13 mouse cellular contexts compared by ENCODE assay signal in genomic region chr4:141901711-141902478, GRCm38 (mm10). TPM values are rescaled to one million over a fixed set of nuclear protein-coding genes. Genes with fewer than 3 reads are reported as not detected.
DNase-seq lines count a peak whose midpoint lies in the region; ATAC-seq lines count a peak whose summit lies in the region.
"Had no signal": no experiment of that assay in that cellular context is flagged by ENCODE, and none has a peak within 500 bp of the region (broad histone marks: within the 10 kb centered on the region; RNA-seq: fewer than 3 reads in every experiment).

No protein-coding gene starts in this region.

- H3K4me1 ChIP-seq in limb, embryonic 13.5 days: peaks cover 25% of the 10 kb centered on the region
- peaks cover 23% of the 10 kb centered on the region for H3K4me1 ChIP-seq in limb, embryonic 10.5 days
- H3K4me1 ChIP-seq in forebrain, embryonic 14.5 days (ENCODE audit: control insufficient read depth, insufficient read depth, low read length): peaks cover 53% of the 10 kb centered on the region
- H3K4me1 ChIP-seq in midbrain, embryonic 10.5 days: peaks cover 76% of the 10 kb centered on the region

- no peaks in the 10 kb centered on the region for H3K9me3 ChIP-seq in limb, embryonic 13.5 days
- H3K9me3 ChIP-seq in limb, embryonic 10.5 days (replicated peaks): no peaks in the 10 kb centered on the region
- H3K9me3 ChIP-seq in forebrain, embryonic 14.5 days (replicated peaks; ENCODE audit: control insufficient read depth, low read length): no peaks in the 10 kb centered on the region
- H3K9me3 ChIP-seq in midbrain, embryonic 10.5 days (replicated peaks): no peaks in the 10 kb centered on the region
- H3K9me3 ChIP-seq: embryonic facial prominence, embryonic 12.5 days; lung, embryonic 15.5 days had no signal

- no peak overlapping the region for H3K27ac ChIP-seq in limb, embryonic 13.5 days
- no peak overlapping the region for H3K27ac ChIP-seq in limb, embryonic 10.5 days
- peak overlapping the region; percentile 87 for H3K27ac ChIP-seq in forebrain, embryonic 14.5 days (ENCODE audit: low read depth, low read length)
- peak overlapping the region; percentile 97 for H3K27ac ChIP-seq in midbrain, embryonic 10.5 days (replicated peaks)
- H3K27ac ChIP-seq: embryonic facial prominence, embryonic 12.5 days; gastrocnemius, adult 2 months; lung, embryonic 15.5 days had no signal

- H3K9ac ChIP-seq in limb, embryonic 13.5 days: no peak overlapping the region
- peak overlapping the region; percentile 46 for H3K9ac ChIP-seq in forebrain, embryonic 14.5 days (ENCODE audit: low read length)
- H3K9ac ChIP-seq: embryonic facial prominence, embryonic 12.5 days; lung, embryonic 15.5 days had no signal

- no peak for DNase-seq in limb, embryonic 10.5 days (ENCODE audit: low spot score)
- peak; percentile 86 for DNase-seq in forebrain, embryonic 14.5 days (ENCODE audit: low spot score)
- peak; percentile 82 for DNase-seq in midbrain, embryonic 10.5 days (ENCODE audit: low spot score)
- DNase-seq in ovary, adult 18-20 months (ENCODE audit: low spot score): no peak
- DNase-seq in thymus, postnatal 4 days: no peak
- DNase-seq: gastrocnemius, adult 2 months had no signal

- H3K36me3 ChIP-seq in limb, embryonic 13.5 days: no peaks in the 10 kb centered on the region
- H3K36me3 ChIP-seq in limb, embryonic 10.5 days: no peaks in the 10 kb centered on the region
- no peaks in the 10 kb centered on the region for H3K36me3 ChIP-seq in forebrain, embryonic 14.5 days (ENCODE audit: control insufficient read depth, insufficient read depth, low read length)
- no peaks in the 10 kb centered on the region for H3K36me3 ChIP-seq in midbrain, embryonic 10.5 days
- H3K36me3 ChIP-seq: embryonic facial prominence, embryonic 12.5 days; lung, embryonic 15.5 days had no signal

- 0 out of 2 replicates have a peak, but pooled peaks have one; percentile 30 for ATAC-seq in limb, embryonic 13.5 days (ENCODE audit: low FRiP score, low read depth)
- ATAC-seq in forebrain, embryonic 14.5 days: peak; percentile 78
- no peak for ATAC-seq in megakaryocyte-erythroid progenitor cell, adult 5-6 weeks (replicated peaks; ENCODE audit: low FRiP score, low TSS enrichment, poor library complexity, severe bottlenecking)

- H3K4me2 ChIP-seq in limb, embryonic 13.5 days (replicated peaks): no peak overlapping the region
- H3K4me2 ChIP-seq in forebrain, embryonic 14.5 days (ENCODE audit: low read length): peak overlapping the region; percentile 34
- H3K4me2 ChIP-seq: embryonic facial prominence, embryonic 12.5 days; lung, embryonic 15.5 days had no signal

- H3K4me3 ChIP-seq in limb, embryonic 13.5 days: no peak overlapping the region
- H3K4me3 ChIP-seq in limb, embryonic 10.5 days: no peak overlapping the region
- no peak overlapping the region for H3K4me3 ChIP-seq in forebrain, embryonic 14.5 days (ENCODE audit: low read depth, low read length)
- H3K4me3 ChIP-seq in midbrain, embryonic 10.5 days: peak overlapping the region; percentile 34
- H3K4me3 ChIP-seq: embryonic facial prominence, embryonic 12.5 days; gastrocnemius, adult 2 months; lung, embryonic 15.5 days had no signal

- no peaks in the 10 kb centered on the region for H3K27me3 ChIP-seq in limb, embryonic 13.5 days
- peaks cover 17% of the 10 kb centered on the region; the same call in 1 of the 2 replicates for H3K27me3 ChIP-seq in limb, embryonic 10.5 days (ENCODE audit: low read depth, poor library complexity, severe bottlenecking)
- H3K27me3 ChIP-seq in forebrain, embryonic 14.5 days (replicated peaks; ENCODE audit: control insufficient read depth, insufficient read depth, low read length): no peaks in the 10 kb centered on the region
- H3K27me3 ChIP-seq in midbrain, embryonic 10.5 days (ENCODE audit: low read depth, poor library complexity, severe bottlenecking): no peaks in the 10 kb centered on the region; the same call in 1 of the 2 replicates
- H3K27me3 ChIP-seq: embryonic facial prominence, embryonic 12.5 days; lung, embryonic 15.5 days had no signal

- 62% methylated on average over 17 of the region's 17 CpGs for WGBS in limb, embryonic 13.5 days
- 65% methylated on average over 17 of the region's 17 CpGs for WGBS in limb, embryonic 10.5 days
- WGBS in forebrain, embryonic 14.5 days: 8% methylated on average over 17 of the region's 17 CpGs
- 28% methylated on average over 17 of the region's 17 CpGs for WGBS in midbrain, embryonic 10.5 days

RNA-seq across cellular contexts. Expression of gene Efhd2, which starts 27.2 kb away (rescaled TPM):
- polyA plus RNA-seq in limb, embryonic 13.5 days (2015; fragmentation: Nextera tagmentation; extraction: Ambion mirVana): 56.9 and 58.7 TPM in 2 replicates
- polyA plus RNA-seq in limb, embryonic 10.5 days (2016; fragmentation: Nextera tagmentation; extraction: Ambion mirVana): 33.7 and 35.1 TPM in 2 replicates
- polyA plus RNA-seq in forebrain, embryonic 14.5 days (2014; fragmentation: Nextera tagmentation; extraction: Ambion mirVana): 44.0 and 49.3 TPM in 2 replicates
- 50.1 and 69.2 TPM in 2 replicates for polyA plus RNA-seq in midbrain, embryonic 10.5 days (2016; fragmentation: Nextera tagmentation; extraction: Ambion mirVana)
- total RNA-seq in megakaryocyte-erythroid progenitor cell, adult 5-6 weeks (2014; fragmentation: Nextera tagmentation): 22.7 and 43.7 TPM in 2 replicates
- total RNA-seq in megakaryocyte-erythroid progenitor cell, adult 5-6 weeks (2017): 31.2 and 36.4 TPM in 2 replicates

RNA-seq across cellular contexts. Expression of gene Ctrc, which starts 55.7 kb away (rescaled TPM):
- polyA plus RNA-seq in limb, embryonic 13.5 days (2015; fragmentation: Nextera tagmentation; extraction: Ambion mirVana): not detected in 2 replicates
- polyA plus RNA-seq in limb, embryonic 10.5 days (2016; fragmentation: Nextera tagmentation; extraction: Ambion mirVana): not detected in 2 replicates
- polyA plus RNA-seq in forebrain, embryonic 14.5 days (2014; fragmentation: Nextera tagmentation; extraction: Ambion mirVana): not detected in 2 replicates
- not detected in 2 replicates for polyA plus RNA-seq in midbrain, embryonic 10.5 days (2016; fragmentation: Nextera tagmentation; extraction: Ambion mirVana)
- not detected in 2 replicates for total RNA-seq in megakaryocyte-erythroid progenitor cell, adult 5-6 weeks (2014; fragmentation: Nextera tagmentation)
- total RNA-seq in megakaryocyte-erythroid progenitor cell, adult 5-6 weeks (2017): not detected in 2 replicates
- total RNA-seq: gastrocnemius, adult 2 months had no signal
- polyA plus RNA-seq: embryonic facial prominence, embryonic 12.5 days; heart, postnatal 0 days; kidney, embryonic 14.5 days; limb, embryonic 11.5 days; lung, embryonic 15.5 days had no signal

Comparison
In these comparisons a context has a peak if more than half of its experiments do, and no peak if none do; other contexts are left out.
1. H3K27ac ChIP-seq: peak in forebrain, embryonic 14.5 days (single experiment) and midbrain, embryonic 10.5 days (single experiment); none in limb, embryonic 13.5 days (single experiment) and limb, embryonic 10.5 days (single experiment).
2. DNase-seq: peak in forebrain, embryonic 14.5 days (single experiment) and midbrain, embryonic 10.5 days (single experiment); none in limb, embryonic 10.5 days (single experiment), ovary, adult 18-20 months (single experiment) and thymus, postnatal 4 days (single experiment).